Mouse (Mus musculus): ENCODE data around the gene Prpsap1.
"Not testable (repeated sequence)": the region's sequence is repeated elsewhere in the genome, so short reads cannot be mapped to it uniquely, and the experiment has no call there.

The Prpsap1 gene

GRCm38 (mm10) chr11:116426852-116427575 lies 67.0 kb downstream of the Prpsap1 start:
- DNase-seq = no peak

GRCm38 (mm10) chr11:116426328-116426727 lies 67.7 kb downstream of the Prpsap1 start:
- not testable (repeated sequence) for DNase-seq

DNA sequence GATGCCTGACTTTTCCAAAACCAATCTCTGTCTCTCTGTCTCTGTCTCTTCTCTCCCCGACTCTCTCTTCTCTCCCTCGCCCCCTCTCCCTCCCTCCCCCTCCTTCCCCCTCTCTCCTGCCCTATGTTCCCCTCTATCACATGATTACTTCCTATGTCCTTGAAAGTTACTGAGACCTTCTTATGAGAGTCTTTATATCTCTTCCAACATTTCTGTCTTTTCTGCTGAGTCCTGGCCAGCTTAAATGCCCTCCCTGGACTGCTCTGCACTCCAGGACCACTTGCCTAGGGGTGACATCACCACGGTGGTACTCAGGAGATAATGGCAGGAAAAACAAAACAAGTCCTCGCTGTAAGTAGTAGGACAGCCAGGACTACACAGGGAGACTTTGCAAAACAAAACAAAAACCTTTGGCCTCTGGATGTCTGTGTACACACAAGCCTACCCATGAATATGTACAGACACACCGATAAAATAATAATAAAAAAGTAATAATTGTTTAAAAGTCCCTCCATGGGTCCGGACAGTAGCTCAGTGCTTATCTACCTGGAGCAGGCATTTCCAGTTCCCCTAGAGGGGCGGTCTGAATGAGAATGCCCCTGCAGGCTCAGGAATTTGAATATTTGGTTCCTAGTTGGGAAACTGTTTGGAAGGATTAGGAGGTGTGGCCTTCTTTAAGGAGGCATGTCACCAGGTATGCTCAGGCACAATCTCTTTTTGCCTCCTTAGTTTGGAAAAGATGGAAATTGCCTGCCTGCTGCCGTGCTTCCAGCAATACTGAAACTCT lies 69.2 kb downstream of the Prpsap1 start:
- no peak for DNase-seq

DNA sequence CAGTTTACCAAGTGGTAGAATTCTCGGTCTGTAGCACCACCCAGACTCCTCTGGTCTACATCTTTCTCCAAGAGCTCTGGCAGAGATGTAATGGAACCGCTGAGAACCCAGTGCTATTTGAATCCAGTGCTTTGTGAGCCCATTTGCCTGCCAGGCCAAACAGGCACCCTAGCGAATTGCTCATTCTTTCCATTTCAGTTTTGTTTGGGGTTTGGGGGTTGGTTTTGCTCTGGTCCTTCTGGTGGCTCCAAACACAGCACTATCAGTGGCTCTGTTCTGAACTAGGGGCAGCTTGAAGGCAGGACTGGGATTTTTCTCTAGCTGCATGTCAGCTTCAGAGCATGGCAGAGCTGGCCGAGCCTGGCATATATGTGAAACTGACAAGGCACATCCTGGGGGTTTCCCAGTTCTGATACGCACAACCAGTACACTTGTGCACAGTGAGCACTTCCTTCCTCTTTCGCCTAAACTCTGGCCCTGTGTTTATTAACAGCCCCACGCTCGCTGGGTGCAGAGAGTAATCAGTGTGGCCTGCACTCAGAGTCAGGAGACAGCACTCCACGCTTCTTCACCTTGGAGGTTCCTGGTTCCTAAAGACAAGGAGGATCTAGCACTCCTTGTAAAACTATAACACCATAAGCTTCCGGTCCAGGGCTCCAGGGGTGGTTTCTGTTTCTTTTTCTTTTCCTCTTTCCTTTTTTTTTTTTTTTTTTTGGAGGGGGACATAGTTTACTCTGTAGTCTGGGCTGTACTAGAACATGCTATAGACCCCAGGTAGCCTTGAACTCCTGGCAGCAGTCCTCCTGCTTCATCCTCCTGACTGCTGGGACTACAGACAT lies 70.0 kb downstream of the Prpsap1 start:
- no peak for DNase-seq

GRCm38 (mm10) chr11:116423214-116423613 lies 70.8 kb downstream of the Prpsap1 start:
- no peak for DNase-seq

DNA sequence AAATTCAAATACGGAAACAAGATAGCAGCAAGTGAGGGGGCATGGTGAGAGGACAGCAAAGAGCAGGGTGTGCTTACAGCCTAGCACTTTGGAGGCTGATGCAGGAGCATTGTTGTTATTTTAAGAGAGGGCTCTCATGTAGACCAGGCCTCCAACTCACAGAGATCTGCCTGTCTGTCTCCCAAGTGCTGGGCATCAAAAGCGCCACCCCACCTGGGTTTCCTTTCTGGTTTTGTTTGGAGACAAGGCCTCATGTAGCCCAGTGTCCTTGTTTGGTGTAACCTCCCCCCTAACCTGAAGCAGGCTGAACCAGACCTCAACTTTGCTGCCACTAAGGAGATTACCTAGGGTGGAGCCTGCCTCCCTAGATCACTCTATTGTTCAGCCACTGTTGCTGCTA lies 71.4 kb downstream of the Prpsap1 start:
- DNase-seq = no peak

DNA sequence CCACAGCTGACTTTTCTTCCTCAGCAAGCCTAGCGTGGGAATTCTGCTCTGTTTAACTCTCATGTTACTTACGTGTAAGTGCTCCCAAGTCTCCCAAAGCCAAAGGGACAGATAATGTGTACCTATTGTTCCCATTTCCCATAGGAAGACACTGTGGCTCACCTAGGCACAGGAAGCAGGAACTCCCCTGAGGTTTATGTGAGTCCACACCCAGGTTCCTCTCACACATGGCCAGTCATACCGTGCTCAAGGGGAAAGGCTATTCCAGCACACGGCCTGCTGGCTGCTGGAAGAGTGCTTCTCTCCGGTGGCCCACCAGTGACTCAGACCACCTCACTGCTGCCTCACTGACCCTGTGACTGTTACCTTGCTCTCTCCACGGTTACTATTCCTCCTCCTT lies 72.9 kb downstream of the Prpsap1 start:
- DNase-seq = no peak
